Mouse (Mus musculus) CH12.LX (cell line): Measurements from ENCODE around the gene Grk6. TPM values are rescaled to one million over a fixed set of nuclear protein-coding genes. Genes with fewer than 3 reads are reported as not detected.

Experiments
- DNase-seq: peaks from one replicate; pipeline ENCODE4 v3.0.0-alpha.2; 2013; ENCODE audit errors: extremely low read depth
- H3K27ac ChIP-seq: 2 replicates; pipeline ENCODE4 v1.5.1; 2012; ENCODE audit warnings: low read depth, mild to moderate bottlenecking, control low read depth, moderate library complexity; ENCODE audit not compliant: insufficient read depth
- H3K27me3 ChIP-seq: replicated peaks from 2 replicates; pipeline ENCODE3; 2012; ENCODE audit warnings: inconsistent platforms
- H3K36me3 ChIP-seq, 2 experiments: replicated peaks in 1 of 2; 2 replicates each; pipeline versions ENCODE3 to v1.6.1; 2012; ENCODE audit warnings: inconsistent platforms in 1 of 2, low read length in 1 of 2, mild to moderate bottlenecking in 1 of 2, mixed read lengths in 1 of 2, moderate library complexity in 1 of 2; ENCODE audit not compliant: control insufficient read depth in 1 of 2, insufficient read depth in 1 of 2
- H3K4me1 ChIP-seq, 2 experiments: 2 replicates each; pipeline ENCODE4 v1.6.1; 2012; ENCODE audit warnings: inconsistent platforms in 1 of 2, moderate library complexity in 1 of 2; ENCODE audit not compliant: insufficient read depth in 2 of 2, control insufficient read depth in 1 of 2
- H3K4me2 ChIP-seq: 2 replicates; pipeline ENCODE4 v1.6.1; 2012; ENCODE audit warnings: low read depth, mild to moderate bottlenecking, control low read depth; ENCODE audit not compliant: poor library complexity, insufficient read depth, severe bottlenecking
- H3K4me3 ChIP-seq, 3 experiments: fragments of 150-350 bp in 1 of 3; sonication (generic) in 1 of 3; replicated peaks in 1 of 3; 2 replicates each; pipeline versions ENCODE3 to v1.5.1; 2011 to 2012; ENCODE audit warnings: low read depth in 2 of 3, low read length in 2 of 3, mild to moderate bottlenecking in 2 of 3, moderate library complexity in 2 of 3, control low read depth in 1 of 3, improper control_type of control experiment in 1 of 3, inconsistent platforms in 1 of 3, mixed read lengths in 1 of 3; ENCODE audit not compliant: poor library complexity in 1 of 3
- H3K79me2 ChIP-seq: replicated peaks from 2 replicates; pipeline ENCODE4 v1.6.1; 2012; ENCODE audit warnings: mild to moderate bottlenecking, moderate library complexity; ENCODE audit not compliant: control insufficient read depth, poor library complexity, insufficient read depth, severe bottlenecking; ENCODE audit errors: extremely low read depth
- H3K9ac ChIP-seq: 2 replicates; pipeline ENCODE4 v1.6.1; 2012; ENCODE audit warnings: low read depth, mild to moderate bottlenecking, control low read depth, moderate library complexity; ENCODE audit not compliant: insufficient read depth
- H3K9me3 ChIP-seq: replicated peaks from 2 replicates; pipeline ENCODE3; 2012; ENCODE audit warnings: low read length, inconsistent platforms, mixed read lengths
- BHLHE40 ChIP-seq: IDR thresholded peaks from 2 replicates; pipeline ENCODE4 v1.6.1; 2011; ENCODE audit warnings: mild to moderate bottlenecking, low read depth, low read length, improper control_type of control experiment
- CHD1 ChIP-seq: IDR thresholded peaks from 2 replicates; pipeline ENCODE4 v1.6.1; 2012; ENCODE audit warnings: low read depth, low read length, improper control_type of control experiment, inconsistent platforms
- CHD2 ChIP-seq: IDR thresholded peaks from 2 replicates; pipeline ENCODE4 v1.6.1; 2011; ENCODE audit warnings: low read length, improper control_type of control experiment
- CTCF ChIP-seq, 2 experiments: IDR thresholded peaks in 1 of 2; conservative IDR thresholded peaks in 1 of 2; 2 replicates each; pipeline ENCODE4 v1.5.1; 2011 to 2012; ENCODE audit warnings: low read depth in 2 of 2, low read length in 2 of 2, improper control_type of control experiment in 1 of 2, inconsistent platforms in 1 of 2, mild to moderate bottlenecking in 1 of 2, moderate library complexity in 1 of 2
- E2F4 ChIP-seq: IDR thresholded peaks from 2 replicates; pipeline ENCODE4 v1.6.1; 2011; ENCODE audit warnings: low read depth, low read length, improper control_type of control experiment; ENCODE audit not compliant: insufficient replicate concordance
- ELF1 ChIP-seq: IDR thresholded peaks from 2 replicates; pipeline ENCODE4 v1.6.1; 2014; ENCODE audit warnings: low read depth, mild to moderate bottlenecking, inconsistent platforms, low read length, improper control_type of control experiment
- EP300 ChIP-seq: IDR thresholded peaks from 2 replicates; pipeline ENCODE4 v1.6.1; 2011; ENCODE audit warnings: low read length, improper control_type of control experiment
- GABPA ChIP-seq: IDR thresholded peaks from 2 replicates; pipeline ENCODE4 v1.6.1; 2012; ENCODE audit warnings: low read depth, low read length, improper control_type of control experiment, inconsistent platforms; ENCODE audit not compliant: insufficient replicate concordance
- HCFC1 ChIP-seq: IDR thresholded peaks from 2 replicates; pipeline ENCODE4 v1.6.1; 2012; ENCODE audit warnings: low read depth, mild to moderate bottlenecking, inconsistent platforms, low read length, improper control_type of control experiment
- JUND ChIP-seq: conservative IDR thresholded peaks from 2 replicates; pipeline ENCODE4 v1.6.1; 2011; ENCODE audit warnings: low read depth, low read length, improper control_type of control experiment
- KAT2A ChIP-seq: IDR thresholded peaks from 2 replicates; pipeline ENCODE4 v1.6.1; 2012; ENCODE audit warnings: low read length, improper control_type of control experiment, inconsistent platforms; ENCODE audit not compliant: insufficient replicate concordance
- MAFK ChIP-seq: IDR thresholded peaks from 2 replicates; pipeline ENCODE4 v1.6.1; 2011; ENCODE audit warnings: low read length, improper control_type of control experiment; ENCODE audit not compliant: insufficient replicate concordance
- MAX ChIP-seq: IDR thresholded peaks from 2 replicates; pipeline ENCODE4 v1.6.1; 2011; ENCODE audit warnings: low read length, improper control_type of control experiment
- MAZ ChIP-seq: IDR thresholded peaks from 2 replicates; pipeline ENCODE4 v1.6.1; 2012; ENCODE audit warnings: low read depth, mild to moderate bottlenecking, inconsistent platforms, low read length, improper control_type of control experiment, moderate library complexity
- MEF2A ChIP-seq: IDR thresholded peaks from 2 replicates; pipeline ENCODE4 v1.6.1; 2014; ENCODE audit warnings: low read depth, mild to moderate bottlenecking, inconsistent platforms, low read length, improper control_type of control experiment, borderline replicate concordance
- MYC ChIP-seq: IDR thresholded peaks from 2 replicates; pipeline ENCODE4 v1.6.1; 2011; ENCODE audit warnings: low read depth, mild to moderate bottlenecking, improper control_type of control experiment, low read length
- POLR2A ChIP-seq: IDR thresholded peaks from 2 replicates; pipeline ENCODE4 v1.6.1; 2011; ENCODE audit warnings: low read depth, mild to moderate bottlenecking, improper control_type of control experiment, low read length
- POLR2AphosphoS2 ChIP-seq: IDR thresholded peaks from 2 replicates; pipeline ENCODE4 v1.6.1; 2011; ENCODE audit warnings: low read depth, low read length, improper control_type of control experiment
- RAD21 ChIP-seq: IDR thresholded peaks from 2 replicates; pipeline ENCODE4 v1.6.1; 2011; ENCODE audit warnings: low read depth, mild to moderate bottlenecking, low read length, improper control_type of control experiment, moderate library complexity
- SIN3A ChIP-seq: IDR thresholded peaks from 2 replicates; pipeline ENCODE4 v1.6.1; 2012; ENCODE audit warnings: low read length, improper control_type of control experiment, inconsistent platforms
- SMC3 ChIP-seq: IDR thresholded peaks from 2 replicates; pipeline ENCODE4 v1.6.1; 2011; ENCODE audit warnings: low read depth, low read length, improper control_type of control experiment
- TCF12 ChIP-seq: IDR thresholded peaks from 2 replicates; pipeline ENCODE4 v1.6.1; 2014; ENCODE audit warnings: low read depth, mild to moderate bottlenecking, inconsistent platforms, low read length, improper control_type of control experiment
- USF2 ChIP-seq: conservative IDR thresholded peaks from 2 replicates; pipeline ENCODE4 v1.6.1; 2011; ENCODE audit warnings: low read depth, low read length, improper control_type of control experiment
- dilution Hi-C: fragments of 300-500 bp; cut with MboI; formaldehyde crosslinking; loops from 2 replicates; pipeline ENCODE4 v1.14.3; 2020; ENCODE audit warnings: low sequenced_read_pairs; ENCODE audit not compliant: extremely low pct_unique_long_range_greater_than_20kb, extremely low pct_ligation_motif_present
- in situ Hi-C: fragments of 300-500 bp; cut with MboI; formaldehyde crosslinking; loops from 3 replicates; pipeline ENCODE4 v1.14.3; 2019; ENCODE audit warnings: low sequenced_read_pairs, low pct_ligation_motif_present, low pct_unique_long_range_greater_than_20kb, mixed read lengths
- polyA plus RNA-seq: library from polyadenylated mRNA; unstranded; fragments of >175 nt; gene quantifications from 2 replicates; pipeline ENCODE4 v1.2.1, GENCODE M21; 2012; ENCODE audit warnings: low read depth; ENCODE audit not compliant: insufficient read length
- total RNA-seq, 2 experiments: library from RNA; depleted of rRNA; stranded (reverse); fragments of 300-350 nt in 1 of 2; fragments of >200 nt in 1 of 2; gene quantifications; 2 replicates each; pipeline ENCODE4 v1.2.3; 2012 to 2014

Gene Grk6
- total and polyA plus RNA-seq, 3 experiments: 59.0 to 71.0 (median 60.1) TPM

GRCm38 (mm10) chr13:55451785-55452549 lies 7.1 kb downstream of the Grk6 start:
- in situ Hi-C loops (no loop called here), dilution Hi-C loops (no loop called here)
- H3K4me1 ChIP-seq: peaks cover 26 to 48% of the 10 kb centered on the region in 2 experiments
- H3K27me3 ChIP-seq: no peaks in the 10 kb centered on the region
- no peak overlapping the region for H3K27ac ChIP-seq
- no peaks in the 10 kb centered on the region for H3K9me3 ChIP-seq
- DNase-seq: no peak
- H3K4me3 ChIP-seq: no peak overlapping the region
- H3K4me2 ChIP-seq: no peak overlapping the region
- TF ChIP-seq BHLHE40: no peak
- no peak for TF ChIP-seq HCFC1
- no peak for TF ChIP-seq SMC3
- no peak for TF ChIP-seq ELF1
- no peak for TF ChIP-seq POLR2AphosphoS2
- no peak for TF ChIP-seq GABPA
- TF ChIP-seq CTCF (conservative IDR thresholded peaks at IDR 0.05 in 1 of 2, IDR thresholded peaks at IDR 0.05 in 1 of 2; ENCODE audit: low read depth in 2 of 2, low read length in 2 of 2): no peak
- TF ChIP-seq MEF2A: no peak
- TF ChIP-seq EP300: no peak
- no peak for TF ChIP-seq MAFK
- TF ChIP-seq TCF12: no peak
- TF ChIP-seq, all 38 proteins: peak for 0
- Histone ChIP-seq H3K9ac (no peak overlapping the region), H3K79me2 (peaks cover 17% of the 10 kb centered on the region), H3K36me3 (peaks cover 59 to 74% of the 10 kb centered on the region in 2 experiments)

- Histone ChIP-seq H3K4me1 (peaks cover 0 to 32% of the 10 kb centered on the region in 2 experiments; a peak in 2 of 4 replicates), H3K4me2 (no peak overlapping the region), H3K27me3 (no peaks in the 10 kb centered on the region), H3K9ac (no peak overlapping the region), H3K9me3 (no peaks in the 10 kb centered on the region), H3K36me3 (peaks cover 53 to 84% of the 10 kb centered on the region in 2 experiments), H3K27ac (no peak overlapping the region), H3K4me3 (no peak overlapping the region), H3K79me2 (no peaks in the 10 kb centered on the region)
- in situ Hi-C loops (no loop called here), dilution Hi-C loops (no loop called here)
- no peak for TF ChIP-seq MAZ
- TF ChIP-seq E2F4: no peak
- TF ChIP-seq HCFC1: no peak
- no peak for TF ChIP-seq CHD1
- no peak for TF ChIP-seq MAX
- no peak for TF ChIP-seq USF2
- TF ChIP-seq ELF1: no peak
- TF ChIP-seq RAD21: no peak
- TF ChIP-seq CHD2: no peak
- TF ChIP-seq SIN3A: no peak
- no peak for TF ChIP-seq POLR2A
- TF ChIP-seq JUND: no peak
- TF ChIP-seq KAT2A: no peak
- no peak for TF ChIP-seq MYC
- no peak for DNase-seq
These were observed 18.1 kb downstream of the Grk6 start for GRCm38 (mm10) chr13:55462965-55463364.
